Mouse (Mus musculus) lung, postnatal 36 days (tissue): ENCODE measurements around the gene Lctl.
"Not testable (repeated sequence)": the region's sequence is repeated elsewhere in the genome, so short reads cannot be mapped to it uniquely, and the experiment has no call there.

Source experiments
- DNase-seq: peaks from one replicate; pipeline ENCODE4 v3.0.0; 2022; ENCODE audit warnings: mixed read lengths

The Lctl gene

GRCm38 (mm10) chr9:64120584-64121277 is 3.8 kb downstream of the Lctl start:
- peak; percentile 29 for DNase-seq

- DNase-seq = no peak
These were observed 5.7 kb downstream of the Lctl start for GRCm38 (mm10) chr9:64122601-64123000.

- not testable (repeated sequence) for DNase-seq
These were observed 7.9 kb downstream of the Lctl start for GRCm38 (mm10) chr9:64124846-64125245.

- no peak for DNase-seq
These were observed 8.4 kb downstream of the Lctl start for GRCm38 (mm10) chr9:64125307-64125706.

GRCm38 (mm10) chr9:64126121-64126520 is 9.2 kb downstream of the Lctl start:
- DNase-seq = no peak

- DNase-seq = no peak
These were observed 14.7 kb downstream of the Lctl start for GRCm38 (mm10) chr9:64131623-64132022.

GRCm38 (mm10) chr9:64138896-64139295 is 21.9 kb downstream of the Lctl start:
- peak; percentile 82 for DNase-seq

- DNase-seq = peak; percentile 13
These were observed 22.9 kb downstream of the Lctl start for GRCm38 (mm10) chr9:64139879-64140278.

- no peak for DNase-seq
These were observed 39.7 kb downstream of the Lctl start for GRCm38 (mm10) chr9:64156641-64157040.

GRCm38 (mm10) chr9:64160471-64160870 is 43.5 kb downstream of the Lctl start:
- no peak for DNase-seq

- not testable (repeated sequence) for DNase-seq
These were observed 53.0 kb downstream of the Lctl start for GRCm38 (mm10) chr9:64169967-64170366.

- DNase-seq = no peak
These were observed 55.3 kb downstream of the Lctl start for GRCm38 (mm10) chr9:64172145-64172815.

GRCm38 (mm10) chr9:64172816-64173665 is 56.1 kb downstream of the Lctl start, which contains the start of the genes Zwilch and Rpl4:
Zwilch (minus strand) TSS chr9:64173104.
Rpl4 (plus strand) TSS chr9:64173375.
- DNase-seq = peak; percentile 87

GRCm38 (mm10) chr9:64173666-64174220 is 56.8 kb downstream of the Lctl start:
- no peak for DNase-seq

GRCm38 (mm10) chr9:64174341-64174740 is 57.4 kb downstream of the Lctl start:
- DNase-seq = no peak

GRCm38 (mm10) chr9:64174766-64175165 is 57.8 kb downstream of the Lctl start:
- no peak for DNase-seq

- DNase-seq = no peak
These were observed 58.4 kb downstream of the Lctl start for GRCm38 (mm10) chr9:64175378-64175777.

- peak; percentile 26 for DNase-seq
These were observed 61.6 kb downstream of the Lctl start for GRCm38 (mm10) chr9:64178610-64178973.

GRCm38 (mm10) chr9:64178974-64179646 is 62.2 kb downstream of the Lctl start, which contains the start of gene Snapc5:
Snapc5 (plus strand) TSS chr9:64179274.
- peak; percentile 92 for DNase-seq

- DNase-seq = not testable (repeated sequence)
These were observed 66.3 kb downstream of the Lctl start for GRCm38 (mm10) chr9:64183295-64183694.

- DNase-seq = no peak
These were observed 67.4 kb downstream of the Lctl start for GRCm38 (mm10) chr9:64184166-64184840.
